Mouse (Mus musculus) lung, adult 10 weeks (tissue): ENCODE data around the gene Setd5. TPM values are rescaled to one million over a fixed set of nuclear protein-coding genes. Genes with fewer than 3 reads are reported as not detected.

ENCODE experiments used
- polyA plus RNA-seq: library from polyadenylated mRNA; stranded (reverse); fragments of 350-450 nt; fragmentation: Illumina TruSeq; extraction: RNeasy Lipid Tissue Mini Kit (QIAGEN cat#74804); gene quantifications from one replicate; pipeline ENCODE4 v1.2.3, GENCODE M21; 2014; ENCODE audit warnings: low read depth, low replicate concordance; ENCODE audit not compliant: insufficient read depth

The Setd5 gene
- 14.0 TPM for polyA plus RNA-seq

DNA sequence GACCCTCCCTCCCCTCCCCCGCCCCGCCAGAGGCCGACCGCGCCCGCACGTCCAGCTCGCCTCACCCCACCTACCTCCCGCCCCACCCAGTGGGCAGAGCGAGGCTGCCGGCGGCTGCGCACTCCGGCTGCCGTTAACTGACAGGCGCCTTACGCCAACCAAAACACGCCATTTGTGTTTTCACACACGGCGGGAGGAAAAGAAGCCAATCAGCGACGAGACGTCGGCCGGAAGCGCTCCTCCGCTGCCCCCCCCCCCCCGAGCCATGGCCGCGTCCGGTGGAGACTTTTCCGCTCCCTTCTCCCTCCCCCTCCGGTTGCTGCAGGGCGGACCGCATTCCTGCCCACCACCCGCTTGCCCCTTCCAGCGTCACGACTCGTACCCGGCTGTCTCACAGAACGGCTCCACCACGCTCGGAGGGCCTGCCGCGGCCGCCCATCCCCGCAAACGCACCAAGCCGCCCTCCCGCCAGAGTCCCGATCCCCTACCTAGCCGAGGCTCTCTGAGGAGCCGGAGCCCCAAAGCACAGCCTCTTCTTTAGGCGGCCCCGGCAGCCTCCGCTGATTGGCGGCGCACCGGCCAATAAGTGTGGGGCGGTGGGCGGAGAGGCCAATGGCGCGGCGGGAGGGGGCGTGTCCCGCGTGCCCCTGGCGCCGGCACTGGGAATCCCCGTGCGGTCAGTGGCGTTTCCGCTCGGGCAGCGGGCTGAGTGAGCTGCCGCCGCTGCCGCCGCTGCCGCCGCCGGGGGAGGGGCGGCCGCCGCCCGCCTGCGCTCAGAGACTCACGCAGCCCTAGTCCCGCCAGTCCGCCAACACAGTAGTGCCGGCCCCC, at the start of gene Setd5:
TSS of gene Setd5 (plus strand) at position 680 of the 831 bp plus-strand sequence.

DNA sequence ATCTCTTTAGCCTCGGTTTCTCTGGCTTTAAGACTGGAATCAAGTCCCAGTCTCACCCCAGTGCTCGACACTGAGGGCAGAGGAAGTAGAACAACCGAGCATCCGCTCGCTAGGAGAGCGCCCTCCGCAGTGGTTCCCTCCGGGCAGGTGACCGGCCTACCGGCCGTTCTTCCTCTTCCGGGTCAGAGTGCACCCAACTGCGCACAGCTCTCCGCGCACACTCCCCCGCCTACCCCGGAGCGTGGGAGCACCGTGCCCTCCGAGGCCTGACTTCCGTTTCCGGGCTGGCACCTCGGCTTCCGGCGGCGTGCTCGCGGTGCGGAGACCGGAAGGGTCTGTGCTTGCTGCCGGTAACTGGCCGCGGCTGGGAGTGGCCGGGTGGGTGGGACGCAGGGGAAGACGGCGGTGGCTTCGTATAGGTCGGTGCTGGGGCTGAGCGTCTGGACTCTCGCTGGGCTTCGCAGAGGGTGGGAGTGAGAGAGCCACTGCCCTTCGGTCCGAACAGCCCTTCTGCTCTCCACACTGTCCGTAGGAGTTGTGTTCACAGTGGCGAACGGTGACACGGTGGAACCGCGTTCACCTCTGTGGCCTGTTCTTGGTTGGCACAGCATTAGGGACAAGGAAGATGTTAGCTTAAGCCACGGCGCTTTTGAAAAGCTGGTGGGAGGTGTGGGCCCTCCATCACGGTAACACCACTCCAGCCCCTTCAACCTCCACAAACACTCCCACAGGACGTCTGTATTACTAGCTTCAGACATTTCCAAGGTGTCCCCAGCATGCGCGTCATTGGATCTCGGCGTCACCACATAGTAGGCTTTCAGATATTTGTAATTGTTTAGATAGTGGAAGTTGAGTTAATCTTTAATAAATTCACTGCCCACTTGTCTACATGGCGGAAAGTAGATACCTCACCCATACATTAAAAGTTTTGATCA, 30.9 kb upstream of the Setd5 start, which contains the start of gene Thumpd3:
TSS of gene Thumpd3 (plus strand) at position 185 of the 935 bp plus-strand sequence.

DNA sequence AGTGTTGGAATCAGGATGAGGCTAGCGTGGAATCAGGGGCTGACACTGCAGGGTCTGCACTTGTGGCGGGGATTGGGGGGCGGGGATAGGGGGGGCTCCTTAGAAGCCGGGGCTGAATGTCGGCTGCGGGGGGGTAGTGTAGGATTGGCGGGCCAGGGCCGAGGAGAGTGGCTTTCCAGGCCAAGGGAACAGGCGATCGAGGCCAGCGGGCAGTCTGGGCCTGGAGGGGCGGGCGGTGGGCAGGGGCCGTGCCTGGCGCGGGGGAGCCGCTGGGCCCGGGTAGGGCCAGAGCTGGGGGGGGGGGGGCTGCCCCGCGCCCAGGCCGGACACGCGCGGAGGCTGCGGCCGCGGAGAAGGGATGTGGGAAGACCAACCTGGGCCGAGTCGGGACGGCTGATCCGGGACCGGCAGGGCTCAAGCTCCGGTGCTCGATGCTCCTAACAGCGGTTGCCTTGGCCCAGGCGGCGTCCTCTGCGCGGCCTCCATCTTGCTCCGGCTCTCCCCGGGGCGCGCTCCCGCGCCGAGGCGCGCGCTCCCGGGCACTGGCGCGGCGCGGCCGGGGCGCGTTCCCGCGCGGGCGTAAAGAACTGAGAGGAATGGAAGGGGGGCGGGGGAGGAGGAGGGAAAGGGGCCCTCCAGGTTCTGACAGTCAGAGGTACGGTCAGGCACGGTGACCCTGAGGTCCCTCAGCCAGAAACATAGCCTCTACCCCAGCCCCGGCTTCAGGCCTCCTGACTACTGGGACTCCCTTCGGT, 117.9 kb downstream of the Setd5 start, which contains the start of gene Lhfpl4:
TSS of gene Lhfpl4 (minus strand) at position 544 of the 755 bp plus-strand sequence.

Other genes starting within 250 kb of the Setd5 start
- gene Srgap3, start 130.1 kb upstream of the Setd5 start, polyA plus RNA-seq = 0.66 TPM
- gene Thumpd3, start 31.1 kb upstream of the Setd5 start, polyA plus RNA-seq = 20.8 TPM
- 0.27 TPM for gene Lhfpl4, start 118.0 kb downstream of the Setd5 start, polyA plus RNA-seq
- gene Mtmr14, start 160.5 kb downstream of the Setd5 start, polyA plus RNA-seq = 19.0 TPM
- gene Cpne9, start 204.9 kb downstream of the Setd5 start, polyA plus RNA-seq = not detected
- 9.6 TPM for gene Brpf1, start 229.8 kb downstream of the Setd5 start, polyA plus RNA-seq
- 11.0 TPM for gene Ogg1, start 249.6 kb downstream of the Setd5 start, polyA plus RNA-seq